Mouse (Mus musculus) liver, embryonic 16.5 days (tissue): ENCODE measurements around the gene Lrr1. TPM values are rescaled to one million over a fixed set of nuclear protein-coding genes. Genes with fewer than 3 reads are reported as not detected.

Experiments
- ATAC-seq: fragments of 200-750 bp; cut with Nextera tagmentation; 2 replicates; pipeline ENCODE4 v1.8.0; 2017; ENCODE audit warnings: low read depth, mild to moderate bottlenecking, moderate number of reproducible peaks, moderate library complexity
- H3K27ac ChIP-seq: fragments of 300-500 bp; sonication (generic); 2 replicates; pipeline ENCODE4 v1.5.1; 2014; ENCODE audit warnings: mild to moderate bottlenecking, low read length
- H3K27me3 ChIP-seq: fragments of 300-500 bp; sonication (generic); 2 replicates; pipeline ENCODE4 v1.6.1; 2014; ENCODE audit warnings: low read depth, low read length, mixed read lengths; ENCODE audit not compliant: control insufficient read depth, insufficient read depth
- H3K36me3 ChIP-seq: fragments of 300-500 bp; sonication (generic); 2 replicates; pipeline ENCODE4 v1.6.1; 2014; ENCODE audit warnings: mild to moderate bottlenecking; ENCODE audit not compliant: control insufficient read depth, insufficient read depth
- H3K4me1 ChIP-seq: fragments of 300-500 bp; sonication (generic); 2 replicates; pipeline ENCODE4 v1.6.1; 2014; ENCODE audit warnings: low read depth, low read length, mixed read lengths; ENCODE audit not compliant: control insufficient read depth
- H3K4me2 ChIP-seq: fragments of 300-500 bp; sonication (generic); 2 replicates; pipeline ENCODE4 v1.6.1; 2014; ENCODE audit warnings: low read depth, low read length, mixed read lengths
- H3K4me3 ChIP-seq: fragments of 300-500 bp; sonication (generic); 2 replicates; pipeline ENCODE4 v1.5.1; 2014; ENCODE audit warnings: low read depth, mild to moderate bottlenecking, low read length
- H3K9ac ChIP-seq: fragments of 300-500 bp; sonication (generic); 2 replicates; pipeline ENCODE4 v1.6.1; 2014; ENCODE audit warnings: low read depth, low read length
- H3K9me3 ChIP-seq: fragments of 300-500 bp; sonication (generic); replicated peaks from 2 replicates; pipeline ENCODE4 v1.6.1; 2016; ENCODE audit warnings: low read length; ENCODE audit not compliant: control insufficient read depth
- WGBS: fragments of 180-500 bp; shearing (Covaris S2); extraction: QIAGEN DNeasy Blood & Tissue Kit; methylation state at CpG from one replicate; pipeline ENCODE4 v1.1.7; 2014; ENCODE audit not compliant: insufficient replicate concordance; 5-methylcytosine and 5-hydroxymethylcytosine counted together
- polyA plus RNA-seq: library from polyadenylated mRNA; unstranded; fragments of >200 nt; fragmentation: Nextera tagmentation; extraction: Ambion mirVana; gene quantifications from 2 replicates; pipeline ENCODE4 v1.2.1, GENCODE M21; 2015

Gene Lrr1
- polyA plus RNA-seq, 1 experiment from 2014 or later: 14.1 TPM

GRCm38 (mm10) chr12:69131981-69132380 lies 36.6 kb upstream of the Lrr1 start:
- Histone ChIP-seq H3K27ac (no peak overlapping the region), H3K4me2 (no peak overlapping the region), H3K36me3 (no peaks in the 10 kb centered on the region), H3K27me3 (no peaks in the 10 kb centered on the region), H3K9ac (no peak overlapping the region), H3K4me1 (no peaks in the 10 kb centered on the region), H3K4me3 (no peak overlapping the region), H3K9me3 (no peaks in the 10 kb centered on the region)
- 6% methylated on average over 10 of the region's 10 CpGs for WGBS
- no peak for ATAC-seq

- no peaks in the 10 kb centered on the region for H3K9me3 ChIP-seq
- no peak for ATAC-seq
- WGBS: 64% methylated on average over 3 of the region's 3 CpGs
Observed at GRCm38 (mm10) chr12:69139201-69139600, 29.4 kb upstream of the Lrr1 start.

DNA sequence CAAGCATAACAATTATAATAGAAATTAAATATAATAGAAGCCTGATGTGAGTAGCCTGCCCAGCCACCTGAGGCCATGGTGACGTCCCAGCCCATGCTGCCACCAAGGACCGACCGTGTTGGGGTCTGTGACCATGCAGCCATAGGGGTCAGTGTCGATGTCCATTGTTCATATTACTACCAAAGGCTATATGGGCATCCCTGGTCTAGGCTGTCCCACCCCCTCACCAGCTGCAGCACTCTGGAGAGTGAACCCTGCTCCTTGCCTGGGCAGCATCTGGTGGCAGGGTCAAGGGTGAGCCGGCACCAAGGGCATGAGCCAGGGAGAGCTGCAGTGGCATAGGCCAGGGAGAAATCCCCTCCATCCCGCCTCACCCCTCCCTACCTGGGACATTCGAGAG lies 28.8 kb upstream of the Lrr1 start:
- ATAC-seq: no peak
- Histone ChIP-seq H3K9me3 (no peaks in the 10 kb centered on the region), H3K27ac (no peak overlapping the region), H3K4me2 (no peak overlapping the region), H3K27me3 (no peaks in the 10 kb centered on the region), H3K4me1 (no peaks in the 10 kb centered on the region), H3K9ac (no peak overlapping the region), H3K4me3 (no peak overlapping the region), H3K36me3 (no peaks in the 10 kb centered on the region)
- WGBS: 60% methylated on average over 7 of the region's 7 CpGs

More at GRCm38 (mm10) chr12:69139201-69139600, 29.4 kb upstream of the Lrr1 start:
- no peak overlapping the region for H3K4me2 ChIP-seq
- no peak overlapping the region for H3K9ac ChIP-seq
- no peaks in the 10 kb centered on the region for H3K27me3 ChIP-seq
- no peak overlapping the region for H3K4me3 ChIP-seq
- no peaks in the 10 kb centered on the region for H3K36me3 ChIP-seq
- H3K27ac ChIP-seq: no peak overlapping the region
- no peaks in the 10 kb centered on the region for H3K4me1 ChIP-seq

GRCm38 (mm10) chr12:69143460-69143859 lies 25.2 kb upstream of the Lrr1 start:
- H3K9me3 ChIP-seq: no peaks in the 10 kb centered on the region
- no peaks in the 10 kb centered on the region for H3K4me1 ChIP-seq
- H3K9ac ChIP-seq: no peak overlapping the region
- no peak overlapping the region for H3K4me3 ChIP-seq
- no peak overlapping the region for H3K4me2 ChIP-seq
- no peak for ATAC-seq
- no peak overlapping the region for H3K27ac ChIP-seq
- WGBS: 73% methylated on average over 6 of the region's 6 CpGs
- no peaks in the 10 kb centered on the region for H3K27me3 ChIP-seq
- no peaks in the 10 kb centered on the region for H3K36me3 ChIP-seq

DNA sequence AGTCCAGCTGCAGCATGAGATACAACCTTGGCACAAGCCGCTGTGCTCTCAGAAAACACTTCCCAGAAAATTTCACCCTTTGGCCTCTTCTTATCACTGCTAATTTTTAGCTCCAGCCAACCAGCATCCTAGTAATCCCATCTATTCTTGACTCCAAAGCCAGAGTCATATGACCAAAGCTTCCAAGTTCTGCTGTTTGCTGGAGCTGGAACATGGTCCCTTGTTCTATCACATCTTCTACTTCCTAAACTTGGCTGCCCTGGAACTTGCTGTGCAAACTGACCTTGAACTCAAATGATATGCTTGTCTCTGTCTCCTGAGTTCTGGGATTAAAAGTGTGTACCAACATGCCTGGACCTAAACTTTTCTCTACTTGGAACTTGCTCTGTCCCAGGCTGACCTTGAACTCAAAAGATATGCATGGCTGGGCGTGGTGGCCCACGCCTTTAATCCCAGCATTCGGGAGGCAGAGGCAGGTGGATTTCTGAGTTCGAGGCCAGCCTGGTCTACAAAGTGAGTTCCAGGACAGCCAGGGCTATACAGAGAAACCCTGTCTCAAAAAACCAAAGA lies 21.4 kb upstream of the Lrr1 start:
- no peaks in the 10 kb centered on the region for H3K9me3 ChIP-seq
- H3K4me1 ChIP-seq: no peaks in the 10 kb centered on the region
- no peaks in the 10 kb centered on the region for H3K27me3 ChIP-seq
- no peak overlapping the region for H3K9ac ChIP-seq
- no peak overlapping the region for H3K4me2 ChIP-seq
- no peak overlapping the region for H3K4me3 ChIP-seq
- H3K27ac ChIP-seq: no peak overlapping the region
- no peak for ATAC-seq
- no peaks in the 10 kb centered on the region for H3K36me3 ChIP-seq
- whole genome bisulfite sequencing: 72% methylated on average over 5 of the region's 5 CpGs

GRCm38 (mm10) chr12:69150049-69150448 lies 18.6 kb upstream of the Lrr1 start:
- Histone ChIP-seq H3K27ac (no peak overlapping the region), H3K4me2 (no peak overlapping the region)
- WGBS: 72% methylated on average over 13 of the region's 13 CpGs

GRCm38 (mm10) chr12:69155923-69156322 lies 12.7 kb upstream of the Lrr1 start:
- Histone ChIP-seq H3K9ac (no peak overlapping the region), H3K4me2 (no peak overlapping the region), H3K4me3 (no peak overlapping the region), H3K9me3 (no peaks in the 10 kb centered on the region), H3K27me3 (no peaks in the 10 kb centered on the region), H3K36me3 (peaks cover 12% of the 10 kb centered on the region), H3K4me1 (peaks cover 19% of the 10 kb centered on the region), H3K27ac (no peak overlapping the region)
- WGBS: 55% methylated on average over 2 of the region's 2 CpGs
- ATAC-seq: no peak

More at GRCm38 (mm10) chr12:69150049-69150448, 18.6 kb upstream of the Lrr1 start:
- no peak overlapping the region for H3K4me3 ChIP-seq
- no peak for ATAC-seq
- H3K36me3 ChIP-seq: no peaks in the 10 kb centered on the region
- H3K9me3 ChIP-seq: no peaks in the 10 kb centered on the region
- H3K4me1 ChIP-seq: no peaks in the 10 kb centered on the region
- H3K9ac ChIP-seq: no peak overlapping the region
- no peaks in the 10 kb centered on the region for H3K27me3 ChIP-seq

GRCm38 (mm10) chr12:69156436-69156835 lies 12.2 kb upstream of the Lrr1 start:
- Histone ChIP-seq H3K9ac (no peak overlapping the region), H3K4me2 (no peak overlapping the region), H3K9me3 (no peaks in the 10 kb centered on the region), H3K4me3 (no peak overlapping the region), H3K27ac (peak overlapping the region; percentile 71), H3K4me1 (peaks cover 19% of the 10 kb centered on the region), H3K36me3 (peaks cover 12% of the 10 kb centered on the region), H3K27me3 (no peaks in the 10 kb centered on the region)
- WGBS: 64% methylated on average over 4 of the region's 4 CpGs
- ATAC-seq: no peak

DNA sequence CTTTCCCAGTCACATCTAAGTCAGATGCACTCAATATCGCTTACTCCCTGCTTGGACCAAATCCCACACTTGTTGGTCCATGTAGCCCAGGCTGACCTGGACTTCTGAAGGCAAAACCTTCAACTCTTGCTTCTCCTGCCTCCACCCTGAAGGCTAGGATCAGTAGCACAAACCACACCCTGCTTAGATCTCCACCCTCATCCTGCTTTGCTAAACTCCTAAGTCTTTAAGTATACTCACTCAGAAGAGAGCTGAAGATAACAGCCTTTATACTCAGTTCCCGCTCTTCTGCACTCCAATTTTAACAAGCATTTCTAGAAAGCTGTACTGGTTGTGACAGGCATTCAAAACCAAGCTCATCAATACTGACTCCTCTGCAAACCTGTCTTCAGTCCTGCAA lies 11.5 kb upstream of the Lrr1 start:
- Histone ChIP-seq H3K4me1 (peaks cover 19% of the 10 kb centered on the region), H3K27me3 (no peaks in the 10 kb centered on the region), H3K9me3 (no peaks in the 10 kb centered on the region), H3K4me2 (peak overlapping the region; percentile 84), H3K27ac (peak overlapping the region; percentile 71), H3K4me3 (peak overlapping the region; percentile 81), H3K36me3 (peaks cover 12% of the 10 kb centered on the region), H3K9ac (peak overlapping the region; percentile 88; the same call in 1 of the 2 replicates)
- no peak for ATAC-seq
- 57% methylated on average over 2 of the region's 2 CpGs for WGBS
